Comparison of ENCODE assay signal across 7 mouse cellular contexts in genomic region chr2:120539778-120540208, GRCm38 (mm10). TPM values are rescaled to one million over a fixed set of nuclear protein-coding genes. Genes with fewer than 3 reads are reported as not detected.
DNase-seq lines count a peak whose midpoint lies in the region; ATAC-seq and TF ChIP-seq lines count a peak whose summit lies in the region.

No protein-coding gene starts in this region.

- 39% methylated on average over 1 of the region's 1 CpGs for WGBS in bone marrow, adult 2 months
- WGBS in hindbrain, embryonic 13.5 days: 10% methylated on average over 1 of the region's 1 CpGs

- H3K4me1 ChIP-seq in bone marrow, adult 2 months (ENCODE audit: control insufficient read depth, insufficient read depth, low read length): 0 out of 2 replicates have a peak, but pooled peaks cover 2% of the 10 kb centered on the region
- peaks cover 13% of the 10 kb centered on the region for H3K4me1 ChIP-seq in hindbrain, embryonic 13.5 days (replicated peaks)

- H3K27me3 ChIP-seq in hindbrain, embryonic 13.5 days: no peaks in the 10 kb centered on the region

- TF ChIP-seq CTCF in bone marrow, adult 2 months (IDR thresholded peaks at IDR 0.05; ENCODE audit: control insufficient read depth, insufficient read depth, low read length): no peak

- ATAC-seq in hindbrain, embryonic 13.5 days (ENCODE audit: low FRiP score): peak; percentile 89

- H3K36me3 ChIP-seq in hindbrain, embryonic 13.5 days: peaks cover 23% of the 10 kb centered on the region

- no peak for TF ChIP-seq POLR2A in bone marrow, adult 2 months (IDR thresholded peaks at IDR 0.05; ENCODE audit: borderline replicate concordance, control insufficient read depth, low read depth, low read length)

- no peak overlapping the region for H3K4me3 ChIP-seq in bone marrow, adult 2 months (replicated peaks; ENCODE audit: control insufficient read depth, low read depth, low read length)
- H3K4me3 ChIP-seq in hindbrain, embryonic 13.5 days: 0 out of 2 replicates have a peak overlapping the region, but pooled peaks have one; percentile 5

- peak overlapping the region; percentile 26; the same call in 1 of the 2 replicates for H3K27ac ChIP-seq in bone marrow, adult 2 months (ENCODE audit: control insufficient read depth, insufficient read depth, low read depth, low read length, poor library complexity)
- peak overlapping the region; percentile 79 for H3K27ac ChIP-seq in hindbrain, embryonic 13.5 days

- peak; percentile 89 for DNase-seq in MN1 (ENCODE audit: low spot score)
- DNase-seq in gastrocnemius, adult 18-20 months (ENCODE audit: low spot score): peak; percentile 94
- DNase-seq in layer of hippocampus, postnatal 14 days (ENCODE audit: low spot score in 2 of 2): peak; percentile 62 to 94
- peak; percentile 78 to 84 for DNase-seq in lung, postnatal 4 days
- DNase-seq in right cerebral cortex, postnatal 36 days (ENCODE audit: low spot score in 2 of 2): peak; percentile 64 to 79

- no peaks in the 10 kb centered on the region for H3K9me3 ChIP-seq in hindbrain, embryonic 13.5 days

- peak overlapping the region; percentile 26; the same call in 1 of the 2 replicates for H3K4me2 ChIP-seq in hindbrain, embryonic 13.5 days

- H3K9ac ChIP-seq in hindbrain, embryonic 13.5 days: no peak overlapping the region

RNA-seq across cellular contexts. Expression of gene Zfp106, which starts 23.9 kb away (rescaled TPM):
- polyA plus RNA-seq in bone marrow, adult 2 months (2011; ENCODE audit: insufficient read depth, insufficient read length, low replicate concordance, missing spikeins): 19.1 and 27.3 TPM in 2 replicates
- total RNA-seq in gastrocnemius, adult 18-20 months (2021): 100 to 1,000 TPM; 690 to 739 TPM
- polyA plus RNA-seq in hindbrain, embryonic 13.5 days (2015; fragmentation: Nextera tagmentation; extraction: Ambion mirVana): 43.6 and 44.2 TPM in 2 replicates
- total RNA-seq in layer of hippocampus, postnatal 14 days (2021): 100 to 1,000 TPM; 104 to 113 TPM

RNA-seq across cellular contexts. Expression of gene Snap23, which starts 27.7 kb away (rescaled TPM):
- 21.6 and 44.5 TPM in 2 replicates for polyA plus RNA-seq in bone marrow, adult 2 months (2011; ENCODE audit: insufficient read depth, insufficient read length, low replicate concordance, missing spikeins)
- total RNA-seq in gastrocnemius, adult 18-20 months (2021): 10 to 100 TPM; 46.6 to 47.3 TPM
- 22.1 and 23.7 TPM in 2 replicates for polyA plus RNA-seq in hindbrain, embryonic 13.5 days (2015; fragmentation: Nextera tagmentation; extraction: Ambion mirVana)
- total RNA-seq in layer of hippocampus, postnatal 14 days (2021): 10 to 100 TPM; 21.4 to 21.5 TPM

Comparison
In these comparisons a context has a peak if more than half of its experiments do, and no peak if none do; other contexts are left out.
1. RNA of gene Zfp106, which starts 23.9 kb away (total RNA-seq): 690 to 739 TPM in gastrocnemius, adult 18-20 months; 104 to 113 TPM in layer of hippocampus, postnatal 14 days; every median in the first group is over 4 times any median in the second.
2. Peak in every context shown above with its lines, with median percentiles within 50 percentile points of each other: DNase-seq.